Mouse (Mus musculus): ENCODE data around the gene Prr11. TPM values are rescaled to one million over a fixed set of nuclear protein-coding genes. Genes with fewer than 3 reads are reported as not detected.

Gene Prr11
- polyA plus RNA-seq, 1 experiment: 0.44 TPM

- no peak for TF ChIP-seq CTCF (IDR thresholded peaks at IDR 0.05; ENCODE audit: borderline replicate concordance, insufficient read depth, low read depth, low read length)
- 3% methylated on average over 9 of the region's 9 CpGs for WGBS
These were observed 1.8 kb upstream of the Prr11 start for GRCm38 (mm10) chr11:87110172-87110909.

DNA sequence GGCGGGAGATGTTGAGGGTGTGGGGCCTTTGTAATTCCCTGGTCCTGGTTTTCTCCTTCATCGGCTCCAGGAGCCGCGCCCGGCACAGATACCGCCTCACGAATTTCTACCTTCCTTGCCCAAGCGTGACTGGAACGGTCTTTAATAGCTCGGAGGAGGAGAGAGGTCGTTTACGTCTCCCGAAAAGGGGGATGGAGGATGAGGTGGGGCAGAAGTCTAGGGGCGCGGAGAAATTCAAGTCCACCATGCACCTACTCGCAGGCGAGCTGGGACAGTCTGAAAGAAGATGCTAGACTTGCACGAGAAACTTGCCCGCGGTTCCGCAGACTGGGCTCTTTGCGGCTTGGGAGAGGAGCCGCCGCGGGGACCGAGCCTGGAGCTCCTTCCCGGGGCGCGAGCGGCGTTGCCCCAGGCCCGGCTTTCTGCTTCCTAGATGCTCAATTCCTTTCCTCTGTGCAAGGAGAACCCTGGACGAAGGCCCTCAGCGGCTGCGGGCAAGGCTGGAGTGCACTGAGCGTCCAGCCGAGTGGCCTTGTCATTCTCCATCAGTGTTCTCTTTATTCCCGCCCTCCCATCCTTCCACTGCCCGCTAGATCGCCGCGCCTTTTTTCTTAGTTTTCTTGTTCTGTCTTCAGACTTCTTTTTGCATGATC, 1.1 kb upstream of the Prr11 start:
- H3K27ac ChIP-seq (ENCODE audit: insufficient read depth, low read length): no peak overlapping the region
- H3K4me3 ChIP-seq (replicated peaks; ENCODE audit: insufficient read depth, low read depth, low read length): peak overlapping the region; percentile 63
- DNase-seq: peak; percentile 34 to 55
- H3K27me3 ChIP-seq (ENCODE audit: control insufficient read depth, insufficient read depth, low read length): no peaks in the 10 kb centered on the region
- H3K4me1 ChIP-seq (ENCODE audit: control insufficient read depth, insufficient read depth, low read length): no peaks in the 10 kb centered on the region
- no peak for TF ChIP-seq CTCF (IDR thresholded peaks at IDR 0.05; ENCODE audit: borderline replicate concordance, insufficient read depth, low read depth, low read length)
- TF ChIP-seq POLR2A (IDR thresholded peaks at IDR 0.05; ENCODE audit: borderline replicate concordance, insufficient read depth, low read length): no peak
- WGBS: under 1% methylated on average over 42 of the region's 42 CpGs

More at GRCm38 (mm10) chr11:87110172-87110909, 1.8 kb upstream of the Prr11 start:
- H3K27me3 ChIP-seq (ENCODE audit: control insufficient read depth, insufficient read depth, low read length): no peaks in the 10 kb centered on the region
- no peak overlapping the region for H3K27ac ChIP-seq (ENCODE audit: insufficient read depth, low read length)
- peak overlapping the region; percentile 63 for H3K4me3 ChIP-seq (replicated peaks; ENCODE audit: insufficient read depth, low read depth, low read length)
- no peak for DNase-seq
- H3K4me1 ChIP-seq (ENCODE audit: control insufficient read depth, insufficient read depth, low read length): no peaks in the 10 kb centered on the region

DNA sequence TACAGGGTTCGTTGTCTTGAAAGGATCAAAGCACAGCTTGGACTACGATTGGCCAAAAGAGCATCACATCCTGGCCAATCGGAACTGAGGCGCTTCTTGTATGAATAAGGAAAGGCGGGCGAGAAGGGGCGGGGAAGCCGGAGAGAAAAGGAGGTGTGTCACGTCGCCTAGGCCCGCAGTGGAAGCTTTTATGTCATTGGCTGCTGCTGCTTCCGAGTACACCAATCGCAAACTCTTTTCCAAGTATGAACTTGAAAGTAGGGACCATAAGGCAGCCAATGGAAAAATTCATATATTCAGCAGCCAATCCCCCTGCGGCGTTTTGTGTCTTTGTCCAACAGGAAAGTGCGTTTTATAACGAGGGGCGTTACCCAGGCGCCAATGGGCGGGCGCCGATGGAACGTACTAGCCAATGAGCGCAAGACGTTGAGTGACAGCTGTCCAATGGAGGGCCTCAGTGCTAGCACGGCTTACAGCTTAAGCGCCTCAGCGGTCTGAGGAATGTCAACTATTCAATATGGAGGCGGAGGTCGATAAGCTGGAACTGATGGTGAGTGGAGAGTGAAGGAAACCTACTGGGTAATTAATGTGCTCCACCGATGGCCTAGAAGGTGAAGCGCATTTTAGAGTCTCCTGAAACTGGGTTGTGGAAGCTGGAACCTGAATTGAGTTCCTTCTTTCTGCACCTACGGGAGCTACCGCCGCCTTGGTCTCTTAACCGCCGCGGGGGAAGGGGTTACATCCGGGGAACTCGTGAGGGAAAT, 429 bp upstream of the Prr11 start, which contains the start of gene Ska2:
TSS of gene Ska2 (plus strand) at position 480 of the 764 bp plus-strand sequence.
- Histone ChIP-seq H3K27me3 (ENCODE audit: control insufficient read depth, insufficient read depth, low read length) (no peaks in the 10 kb centered on the region), H3K27ac (ENCODE audit: insufficient read depth, low read length) (no peak within 1 kb of the TSS), H3K4me3 (replicated peaks; ENCODE audit: insufficient read depth, low read depth, low read length) (peak within 1 kb of the TSS; percentile 63), H3K4me1 (ENCODE audit: control insufficient read depth, insufficient read depth, low read length) (no peaks in the 10 kb centered on the region)
- under 1% methylated on average over 40 of the region's 40 CpGs for WGBS
- TF ChIP-seq CTCF (IDR thresholded peaks at IDR 0.05; ENCODE audit: borderline replicate concordance, insufficient read depth, low read depth, low read length) (no peak), POLR2A (IDR thresholded peaks at IDR 0.05; ENCODE audit: borderline replicate concordance, insufficient read depth, low read length) (peak; percentile 71; the same call in 1 of the 2 replicates)
- peak; percentile 95 to 99 for DNase-seq

- no peak overlapping the region for H3K4me3 ChIP-seq (replicated peaks; ENCODE audit: insufficient read depth, low read depth, low read length)
- H3K27me3 ChIP-seq (ENCODE audit: control insufficient read depth, insufficient read depth, low read length): no peaks in the 10 kb centered on the region
- H3K27ac ChIP-seq (ENCODE audit: insufficient read depth, low read length): no peak overlapping the region
- 54% methylated on average over 2 of the region's 2 CpGs for WGBS
- H3K4me1 ChIP-seq (ENCODE audit: control insufficient read depth, insufficient read depth, low read length): peaks cover 14% of the 10 kb centered on the region
- TF ChIP-seq CTCF (IDR thresholded peaks at IDR 0.05; ENCODE audit: borderline replicate concordance, insufficient read depth, low read depth, low read length) (no peak), POLR2A (IDR thresholded peaks at IDR 0.05; ENCODE audit: borderline replicate concordance, insufficient read depth, low read length) (no peak)
- no peak for DNase-seq
These were observed 21.4 kb downstream of the Prr11 start for GRCm38 (mm10) chr11:87087142-87087541.

- H3K27ac ChIP-seq (ENCODE audit: insufficient read depth, low read length): no peak within 1 kb of the TSS; the same call in 1 of the 2 replicates
These were observed 22.1 kb downstream of the Prr11 start, which contains the start of gene Smg8 for GRCm38 (mm10) chr11:87086290-87086984. TSS of gene Smg8 (minus strand) at chr11:87086774.

DNA sequence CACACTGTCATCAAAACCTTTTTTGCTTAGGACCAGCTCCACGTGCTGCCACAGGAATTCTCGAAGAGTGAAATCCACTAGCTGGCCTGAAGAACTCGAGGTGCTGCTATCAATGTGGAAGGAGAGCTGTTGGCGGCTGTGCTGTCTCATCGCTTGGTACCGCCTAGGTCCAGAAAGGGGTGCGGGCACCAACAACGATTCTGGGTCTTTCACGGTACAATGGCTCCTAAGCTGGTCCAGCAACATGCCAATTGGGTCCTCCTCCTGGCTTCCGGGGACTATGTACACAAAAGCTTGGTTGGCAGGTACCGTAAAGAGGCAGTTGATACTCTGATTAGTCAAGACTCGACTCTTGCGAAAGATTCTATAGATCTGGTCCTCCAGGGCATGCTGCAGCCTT, 23.0 kb downstream of the Prr11 start:
- Histone ChIP-seq H3K4me1 (ENCODE audit: control insufficient read depth, insufficient read depth, low read length) (peaks cover 14% of the 10 kb centered on the region), H3K27ac (ENCODE audit: insufficient read depth, low read length) (no peak overlapping the region), H3K27me3 (ENCODE audit: control insufficient read depth, insufficient read depth, low read length) (no peaks in the 10 kb centered on the region), H3K4me3 (replicated peaks; ENCODE audit: insufficient read depth, low read depth, low read length) (peak overlapping the region; percentile 85)
- TF ChIP-seq POLR2A (IDR thresholded peaks at IDR 0.05; ENCODE audit: borderline replicate concordance, insufficient read depth, low read length): no peak
- TF ChIP-seq CTCF (IDR thresholded peaks at IDR 0.05; ENCODE audit: borderline replicate concordance, insufficient read depth, low read depth, low read length): no peak
- DNase-seq: no peak
- WGBS: 82% methylated on average over 13 of the region's 13 CpGs

More at GRCm38 (mm10) chr11:87086290-87086984, 22.1 kb downstream of the Prr11 start, which contains the start of gene Smg8:
- TF ChIP-seq POLR2A (IDR thresholded peaks at IDR 0.05; ENCODE audit: borderline replicate concordance, insufficient read depth, low read length) (peak; percentile 87), CTCF (IDR thresholded peaks at IDR 0.05; ENCODE audit: borderline replicate concordance, insufficient read depth, low read depth, low read length) (no peak)
- whole genome bisulfite sequencing: under 1% methylated on average over 43 of the region's 43 CpGs
- peak; percentile 82 to 83 for DNase-seq
- peak within 1 kb of the TSS; percentile 85 for H3K4me3 ChIP-seq (replicated peaks; ENCODE audit: insufficient read depth, low read depth, low read length)
- no peaks in the 10 kb centered on the region for H3K27me3 ChIP-seq (ENCODE audit: control insufficient read depth, insufficient read depth, low read length)
- peaks cover 14% of the 10 kb centered on the region for H3K4me1 ChIP-seq (ENCODE audit: control insufficient read depth, insufficient read depth, low read length)

- DNase-seq: no peak
- Histone ChIP-seq H3K4me1 (ENCODE audit: control insufficient read depth, insufficient read depth, low read length) (peaks cover 14% of the 10 kb centered on the region), H3K27me3 (ENCODE audit: control insufficient read depth, insufficient read depth, low read length) (no peaks in the 10 kb centered on the region), H3K27ac (ENCODE audit: insufficient read depth, low read length) (no peak overlapping the region), H3K4me3 (replicated peaks; ENCODE audit: insufficient read depth, low read depth, low read length) (no peak overlapping the region)
- WGBS: 67% methylated on average over 1 of the region's 1 CpGs
- TF ChIP-seq POLR2A (IDR thresholded peaks at IDR 0.05; ENCODE audit: borderline replicate concordance, insufficient read depth, low read length) (no peak), CTCF (IDR thresholded peaks at IDR 0.05; ENCODE audit: borderline replicate concordance, insufficient read depth, low read depth, low read length) (no peak)
These were observed 24.8 kb downstream of the Prr11 start for GRCm38 (mm10) chr11:87083712-87084111.

Data from cerebellum, adult 2 months (tissue).